Mouse (Mus musculus) heart, postnatal 0 days (tissue): ENCODE results near the gene Defb21.

Experiments
- CTCF ChIP-seq: IDR thresholded peaks from 2 replicates; pipeline ENCODE4 v1.5.1; 2016; ENCODE audit warnings: antibody characterized with exemption, control low read depth, low read depth
- EP300 ChIP-seq: IDR thresholded peaks from 2 replicates; pipeline ENCODE4 v1.6.1; 2016; ENCODE audit warnings: antibody characterized with exemption, low read depth

DNA sequence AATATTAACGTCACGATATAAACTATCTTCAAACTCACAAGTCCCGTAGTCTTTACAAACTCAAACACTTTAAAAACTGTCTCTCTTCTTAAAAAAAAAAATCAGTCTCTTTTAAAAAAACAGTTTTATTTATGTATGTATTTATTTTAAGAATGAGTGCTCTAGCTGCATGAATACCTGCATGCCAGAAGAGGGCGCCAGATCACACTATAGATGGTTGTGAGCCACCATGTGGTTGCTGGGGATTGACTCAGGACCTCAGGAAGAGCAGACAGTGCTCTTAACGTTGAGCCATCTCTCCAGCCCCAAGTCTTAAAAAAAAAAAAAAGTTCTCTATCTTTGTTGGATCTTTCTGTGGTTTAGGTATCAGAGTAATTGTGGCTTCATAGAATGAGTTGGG, 44.8 kb downstream of the Defb21 start:
- TF ChIP-seq CTCF (peak; percentile 19), EP300 (no peak)
